Mouse (Mus musculus) olfactory bulb, adult 2 months (tissue): ENCODE results near the gene Lmf2. TPM values are rescaled to one million over a fixed set of nuclear protein-coding genes. Genes with fewer than 3 reads are reported as not detected.
A peak's percentile ranks its signal among the peaks of the same experiment; 100 is the strongest.

Source experiments
- H3K27ac ChIP-seq: fragments of 200-500 bp; 2 replicates; pipeline ENCODE4 v1.5.1; 2012; ENCODE audit warnings: low read depth, low read length; ENCODE audit not compliant: insufficient read depth
- H3K4me1 ChIP-seq: fragments of 200-500 bp; 2 replicates; pipeline ENCODE4 v1.6.1; 2012; ENCODE audit warnings: low read length; ENCODE audit not compliant: control insufficient read depth, insufficient read depth
- H3K4me3 ChIP-seq: fragments of 200-500 bp; 2 replicates; pipeline ENCODE4 v1.5.1; 2012; ENCODE audit warnings: mild to moderate bottlenecking, low read depth, low read length, moderate library complexity; ENCODE audit not compliant: insufficient read depth
- CTCF ChIP-seq: fragments of 200-500 bp; IDR thresholded peaks from 2 replicates; pipeline ENCODE4 v1.5.1; 2012; ENCODE audit warnings: low read depth, mild to moderate bottlenecking, low read length, moderate library complexity; ENCODE audit not compliant: insufficient read depth
- POLR2A ChIP-seq: fragments of 200-500 bp; IDR thresholded peaks from 2 replicates; pipeline ENCODE4 v1.6.1; 2012; ENCODE audit warnings: mild to moderate bottlenecking, low read depth, low read length, moderate library complexity; ENCODE audit not compliant: insufficient read depth
- WGBS: fragments of 180-500 bp; shearing (Covaris S2); methylation state at CpG from one replicate; pipeline ENCODE4 v1.1.7; 2018; 5-methylcytosine and 5-hydroxymethylcytosine counted together
- polyA plus RNA-seq: library from polyadenylated mRNA; stranded (reverse); fragments of >200 nt; gene quantifications from 2 replicates; pipeline ENCODE4 v1.2.4, GENCODE M21; 2012; ENCODE audit warnings: low replicate concordance; ENCODE audit not compliant: missing spikeins, insufficient read depth, insufficient read length

Lmf2 gene
- polyA plus RNA-seq, 1 experiment: not detected

DNA sequence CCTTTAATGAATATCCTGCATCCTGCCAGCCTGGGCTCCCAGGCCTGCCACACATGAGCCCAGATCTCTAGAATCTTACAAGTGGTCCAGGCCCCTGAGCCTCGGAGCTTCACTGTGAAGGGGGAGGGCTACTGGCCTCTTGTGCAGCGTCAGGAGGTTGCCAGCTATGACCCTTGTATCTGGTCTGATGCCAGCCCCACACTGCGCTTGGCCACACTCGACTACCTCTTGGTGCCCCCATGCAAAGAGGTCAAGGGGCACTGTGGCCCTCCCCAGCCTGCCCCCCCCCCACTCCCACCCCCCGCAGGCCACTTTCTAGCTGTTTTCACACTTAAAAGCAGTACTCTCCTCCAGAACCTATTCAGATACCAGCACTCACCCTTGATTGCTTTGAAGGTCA is 29.0 kb downstream of the Lmf2 start:
- Histone ChIP-seq H3K4me1 (peaks cover 4% of the 10 kb centered on the region; the same call in 1 of the 2 replicates), H3K4me3 (no peak overlapping the region), H3K27ac (no peak overlapping the region)
- WGBS: 62% methylated on average over 5 of the region's 5 CpGs
- TF ChIP-seq CTCF (no peak), POLR2A (no peak)

DNA sequence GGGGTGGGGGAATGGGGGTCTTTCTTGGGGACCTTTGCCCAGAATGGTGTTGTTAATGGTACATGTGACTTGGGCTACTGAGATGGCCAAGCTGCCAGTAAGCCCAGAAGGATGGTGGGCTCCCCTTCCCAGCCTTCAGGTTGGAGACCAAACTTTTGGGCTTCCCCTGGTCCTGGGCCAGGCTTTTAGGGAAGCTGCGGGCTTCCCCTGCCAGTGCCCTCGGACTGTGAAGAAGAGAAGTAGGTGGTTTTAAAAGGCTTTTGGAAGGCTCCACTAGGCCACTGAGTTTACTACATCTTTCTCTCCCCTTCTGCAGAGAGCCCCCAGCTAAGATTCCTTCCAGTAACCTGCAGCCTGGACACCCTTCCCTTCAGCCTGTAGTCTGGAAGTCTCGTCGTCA is 31.8 kb downstream of the Lmf2 start:
- H3K4me1 ChIP-seq: peaks cover 4% of the 10 kb centered on the region; the same call in 1 of the 2 replicates
- no peak overlapping the region for H3K27ac ChIP-seq
- no peak overlapping the region for H3K4me3 ChIP-seq
- WGBS: 90% methylated on average over 4 of the region's 4 CpGs
- no peak for TF ChIP-seq POLR2A
- TF ChIP-seq CTCF: no peak

DNA sequence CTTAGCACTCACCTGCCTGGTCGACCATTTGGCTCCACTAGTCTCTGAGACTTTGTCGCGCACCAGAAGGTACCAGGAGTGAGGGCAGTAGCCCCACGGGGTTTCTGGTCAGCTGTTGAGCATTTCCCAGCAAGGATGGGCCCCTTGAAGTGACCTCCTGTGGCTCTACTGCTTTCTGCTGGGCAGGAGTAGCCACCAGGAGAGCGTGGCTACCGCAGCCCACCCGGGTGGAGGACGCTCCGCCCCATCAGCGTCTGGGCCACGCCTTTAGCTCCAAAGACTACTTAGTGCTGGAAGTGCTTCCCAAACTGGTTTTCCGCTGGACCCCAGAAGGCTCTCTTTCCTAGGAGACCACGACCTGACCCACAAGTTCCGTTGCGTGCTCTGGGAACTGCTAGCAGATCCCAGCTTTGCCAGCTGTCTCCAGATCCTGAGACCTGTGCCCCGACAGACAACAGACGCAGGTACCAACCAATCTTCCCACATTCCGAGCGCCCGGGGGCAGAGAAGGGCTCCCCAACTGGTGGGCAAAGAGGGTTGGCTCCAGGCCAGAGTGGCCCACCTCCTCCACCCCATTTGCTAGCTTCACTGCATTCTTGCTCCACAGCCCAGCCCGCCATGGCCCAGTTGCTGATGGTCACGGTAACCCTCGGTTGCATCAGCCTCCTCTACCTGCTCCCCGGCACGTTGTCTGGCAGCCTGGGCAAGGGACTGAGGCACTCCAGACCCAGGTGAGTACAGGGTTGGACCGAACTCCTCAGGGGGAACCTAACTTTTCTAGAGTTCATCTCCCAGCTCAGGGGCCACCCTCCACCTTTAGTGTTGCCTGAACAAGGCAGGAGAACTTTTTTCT is 32.6 kb downstream of the Lmf2 start, which contains the start of gene Adm2:
TSS of gene Adm2 (plus strand) at position 51 of the 853 bp plus-strand sequence.
- no peak within 1 kb of the TSS for H3K27ac ChIP-seq
- H3K4me1 ChIP-seq: peaks cover 4% of the 10 kb centered on the region; the same call in 1 of the 2 replicates
- TF ChIP-seq CTCF: no peak
- WGBS: 12% methylated on average over 26 of the region's 26 CpGs
- H3K4me3 ChIP-seq: no peak within 1 kb of the TSS

DNA sequence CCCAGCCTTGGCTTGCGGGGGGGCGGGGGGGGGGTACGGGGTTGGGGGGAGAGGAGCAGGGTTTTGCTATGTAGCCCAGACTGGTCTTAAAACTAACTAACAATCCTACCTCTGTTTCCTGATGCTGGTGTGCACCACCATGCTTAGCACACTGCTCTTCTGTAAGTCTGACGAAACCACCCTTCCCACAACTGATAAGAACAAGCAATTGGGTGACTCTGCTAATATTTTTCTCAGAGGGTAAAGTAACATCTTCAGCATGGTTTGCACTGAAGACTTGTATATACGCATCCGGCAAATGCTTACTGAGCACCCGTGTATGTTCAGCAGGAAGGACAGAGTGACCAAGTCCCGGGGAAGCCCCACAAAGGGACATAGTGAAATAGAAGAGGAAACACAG is 34.2 kb downstream of the Lmf2 start:
- 79% methylated on average over 8 of the region's 8 CpGs for WGBS
- TF ChIP-seq POLR2A: no peak
- TF ChIP-seq CTCF: no peak
- Histone ChIP-seq H3K4me1 (peaks cover 4% of the 10 kb centered on the region; the same call in 1 of the 2 replicates), H3K27ac (no peak overlapping the region), H3K4me3 (no peak overlapping the region)

DNA sequence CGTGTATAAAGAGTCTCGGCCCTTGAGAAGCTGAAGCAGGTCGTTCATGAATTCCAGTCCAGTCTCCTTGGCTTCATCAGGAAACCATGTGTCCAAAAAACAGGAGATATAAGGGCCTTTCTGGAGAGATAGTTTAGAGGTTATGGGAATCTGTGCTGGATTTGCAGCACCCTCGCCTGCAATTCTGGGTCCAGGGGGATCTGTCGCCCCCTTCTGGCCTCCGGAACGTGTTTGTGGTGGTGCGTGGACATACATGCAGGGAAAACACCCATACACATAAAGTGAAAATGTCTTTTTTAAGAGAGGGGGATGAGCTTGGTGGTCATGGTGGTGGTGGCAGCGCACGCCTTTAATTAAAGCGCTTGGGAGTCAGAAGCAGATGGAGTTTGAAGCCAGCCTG is 39.3 kb downstream of the Lmf2 start:
- no peak for TF ChIP-seq CTCF
- no peak for TF ChIP-seq POLR2A
- peaks cover 28% of the 10 kb centered on the region for H3K4me1 ChIP-seq
- H3K27ac ChIP-seq: no peak overlapping the region
- H3K4me3 ChIP-seq: no peak overlapping the region
- WGBS: 66% methylated on average over 11 of the region's 11 CpGs

DNA sequence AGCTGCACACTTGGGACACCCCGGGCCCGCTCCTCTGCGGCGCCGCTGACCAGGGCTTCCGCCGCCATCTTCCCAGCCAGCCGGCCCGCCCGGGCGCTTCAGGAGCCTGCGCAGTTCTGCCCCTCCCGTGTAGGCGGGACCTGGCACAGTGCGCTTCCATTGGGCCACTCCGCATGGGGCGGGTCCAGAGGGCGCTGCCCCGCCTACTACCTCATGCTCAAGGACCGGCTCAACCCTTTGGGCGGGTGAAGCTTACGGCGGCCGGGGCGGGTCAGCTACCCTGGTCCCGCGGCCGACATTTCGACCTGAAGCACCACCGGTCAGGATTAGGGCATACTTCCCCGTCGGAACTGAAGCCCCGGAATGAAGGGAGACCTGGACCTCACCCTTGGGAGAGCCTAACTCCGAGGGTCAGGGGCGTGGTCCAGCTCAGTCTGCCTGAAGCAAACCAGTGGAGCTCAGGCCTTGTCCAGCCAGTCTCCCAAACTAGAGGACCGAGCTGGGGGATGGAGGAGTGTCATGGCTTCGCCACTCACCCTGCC is 40.2 kb downstream of the Lmf2 start, which contains the start of gene Sbf1:
TSS of gene Sbf1 (minus strand) at position 122 of the 542 bp plus-strand sequence.
- no peak within 1 kb of the TSS for H3K27ac ChIP-seq
- H3K4me1 ChIP-seq: peaks cover 34% of the 10 kb centered on the region
- peak; percentile 93 for TF ChIP-seq POLR2A
- no peak for TF ChIP-seq CTCF
- peak within 1 kb of the TSS; percentile 86 for H3K4me3 ChIP-seq
- WGBS: under 1% methylated on average over 37 of the region's 37 CpGs

DNA sequence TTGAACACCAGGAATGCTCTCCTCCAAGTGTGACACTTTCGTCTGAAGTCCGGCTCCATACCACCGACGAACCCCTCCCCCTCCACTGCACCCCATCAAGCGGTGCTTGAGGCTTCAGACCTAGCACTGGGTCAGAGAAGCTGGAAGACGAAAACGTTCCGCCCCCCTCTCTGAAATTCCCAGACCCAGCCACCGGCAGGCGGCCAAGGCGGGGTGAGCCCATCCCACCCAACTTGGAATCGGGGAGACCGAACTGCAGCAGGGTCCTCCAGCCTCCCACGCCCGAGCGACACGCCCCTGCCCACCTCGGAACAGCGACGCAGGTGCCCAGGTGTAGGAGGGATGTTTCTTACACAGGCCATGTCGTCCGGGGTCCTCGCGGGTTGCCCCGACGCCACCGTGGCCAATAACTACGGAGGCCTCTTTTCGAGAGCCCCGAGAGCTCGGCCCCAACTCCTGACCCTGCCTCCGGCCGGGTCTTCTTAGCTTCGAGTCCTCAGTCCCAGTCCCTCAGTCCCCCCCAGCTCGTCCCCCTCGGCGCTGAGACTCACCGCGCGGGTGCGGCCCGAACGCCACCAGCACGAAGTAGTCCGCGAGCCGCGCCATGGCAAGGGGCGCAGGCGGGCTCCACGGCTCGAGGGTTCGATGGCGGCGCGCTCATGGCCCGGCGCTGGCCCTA is 40.8 kb downstream of the Lmf2 start:
- under 1% methylated on average over 58 of the region's 58 CpGs for WGBS
- no peak for TF ChIP-seq POLR2A
- TF ChIP-seq CTCF: no peak
- peak overlapping the region; percentile 86 for H3K4me3 ChIP-seq
- no peak overlapping the region for H3K27ac ChIP-seq
- peaks cover 40% of the 10 kb centered on the region for H3K4me1 ChIP-seq

DNA sequence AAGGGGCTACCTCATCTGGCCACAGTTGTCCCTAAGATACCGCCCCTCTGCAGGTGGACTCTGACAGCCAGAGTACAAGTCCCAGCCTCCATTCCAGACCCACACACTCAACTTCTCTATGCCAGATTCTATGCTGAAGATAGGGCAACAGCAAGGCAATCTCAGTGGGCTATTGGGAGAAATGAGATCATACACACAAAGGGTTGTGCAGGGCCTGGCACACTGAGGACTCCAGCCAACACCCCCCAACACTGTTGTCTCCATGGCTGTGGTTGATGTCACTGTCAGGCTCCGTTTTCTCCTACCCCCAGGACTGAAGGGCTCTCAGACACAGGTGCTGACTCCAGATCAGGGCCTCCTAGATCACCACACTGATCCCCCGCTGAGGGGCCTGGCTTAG is 41.4 kb downstream of the Lmf2 start:
- Histone ChIP-seq H3K27ac (no peak overlapping the region), H3K4me1 (peaks cover 44% of the 10 kb centered on the region), H3K4me3 (peak overlapping the region; percentile 86)
- 30% methylated on average over 3 of the region's 3 CpGs for WGBS
- TF ChIP-seq POLR2A: no peak
- no peak for TF ChIP-seq CTCF

DNA sequence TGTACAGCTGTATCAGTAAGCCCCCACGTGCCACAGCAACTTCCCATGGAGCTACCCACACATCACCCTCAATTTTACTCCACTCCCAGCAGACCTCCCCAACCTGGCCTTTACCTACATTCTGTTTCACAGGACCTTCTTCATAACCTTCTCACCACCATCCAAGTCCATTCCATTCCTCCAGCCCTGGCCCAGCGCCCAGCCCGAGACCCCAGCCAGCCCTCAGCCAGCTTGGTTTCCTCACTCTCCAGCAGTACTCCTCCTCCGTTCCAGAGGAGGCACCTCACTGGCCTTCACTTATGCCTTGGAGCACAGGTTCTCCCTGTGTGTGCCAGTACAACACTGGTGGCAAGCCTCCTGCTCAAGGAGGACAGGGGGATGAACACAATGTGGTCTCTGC is 42.1 kb downstream of the Lmf2 start:
- TF ChIP-seq POLR2A (no peak), CTCF (no peak)
- Histone ChIP-seq H3K27ac (no peak overlapping the region), H3K4me1 (peaks cover 49% of the 10 kb centered on the region), H3K4me3 (no peak overlapping the region)
- 55% methylated on average over 4 of the region's 4 CpGs for WGBS
